Mouse (Mus musculus): ENCODE measurements around the gene Sult5a1. TPM values are rescaled to one million over a fixed set of nuclear protein-coding genes. Genes with fewer than 3 reads are reported as not detected.

Sult5a1 gene
- polyA plus RNA-seq, 1 experiment from 2014 or later: 0.05 TPM

DNA sequence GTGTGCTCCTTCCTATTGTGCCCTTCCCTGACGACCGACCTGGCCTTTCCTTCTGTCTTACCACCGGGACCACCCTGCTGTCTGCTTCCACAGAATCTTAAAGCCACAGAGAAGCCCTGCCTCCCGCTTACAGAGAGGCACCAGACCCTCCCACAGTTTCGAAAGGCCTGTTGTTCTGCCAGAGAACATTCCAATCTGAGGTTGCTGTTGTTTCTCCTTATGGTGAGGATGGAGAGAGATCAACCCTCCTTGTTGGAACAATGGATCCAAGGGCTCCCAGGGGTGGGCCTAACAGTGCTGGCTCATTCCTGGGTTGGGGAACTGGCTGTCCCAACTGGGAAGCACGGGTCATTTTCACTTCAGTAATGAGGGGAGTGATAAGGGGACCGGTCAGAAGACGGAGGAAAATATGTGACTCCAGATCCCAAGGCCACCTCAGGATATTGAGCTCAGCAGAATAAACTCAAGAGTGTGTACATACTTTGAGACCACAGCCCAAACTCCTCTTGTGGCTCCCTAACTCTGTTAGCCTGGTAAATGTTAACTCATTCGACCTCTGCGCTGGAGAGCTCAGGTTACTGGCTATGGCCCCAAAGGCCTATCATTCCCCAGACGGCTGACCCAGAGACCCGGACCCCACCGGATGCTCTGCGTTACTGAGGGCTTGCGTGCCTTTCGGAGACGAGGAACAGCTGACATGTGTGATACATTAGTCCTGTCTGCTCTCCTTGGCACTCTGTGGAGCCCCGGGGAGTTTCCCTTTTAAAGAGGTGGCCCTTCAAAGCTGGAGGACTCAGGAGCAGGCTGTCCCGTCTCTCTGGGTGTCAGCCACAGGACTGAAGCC, 27.7 kb upstream of the Sult5a1 start, which contains the start of gene Dpep1:
Dpep1 (plus strand) TSS at position 677 of the 844 bp plus-strand sequence.
- in situ Hi-C loops (cut with MboI; ENCODE audit: low pct_unique_long_range_greater_than_20kb): no loop called here
- ChIA-PET POLR2A (no interaction called here), CTCF (no interaction called here)
- H3K27me3 ChIP-seq: peaks cover 7% of the 10 kb centered on the region
- ATAC-seq (no peak), DNase-seq (ENCODE audit: low read depth, low spot score) (no peak)
- no peak for TF ChIP-seq CTCF (IDR thresholded peaks at IDR 0.05)

GRCm38 (mm10) chr8:123181391-123181790, 23.3 kb upstream of the Sult5a1 start:
- in situ Hi-C loops (cut with MboI; ENCODE audit: low pct_unique_long_range_greater_than_20kb): no loop called here
- H3K27me3 ChIP-seq: peaks cover 3% of the 10 kb centered on the region
- ATAC-seq (no peak), DNase-seq (ENCODE audit: low read depth, low spot score) (no peak)
- TF ChIP-seq CTCF (IDR thresholded peaks at IDR 0.05): no peak
- POLR2A ChIA-PET: interaction anchor here (1.0 to 1.1 kb wide), 2 partner anchors 8 to 58 kb away, joined by 3 read pairs; no protein-coding TSS in a partner anchor
- CTCF ChIA-PET: no interaction called here

- no peak for TF ChIP-seq CTCF (IDR thresholded peaks at IDR 0.05)
- ChIA-PET POLR2A (no interaction called here), CTCF (interaction anchor here (1.1 kb wide), 1 partner anchor 48 kb away, joined by 4 read pairs; no protein-coding TSS in a partner anchor)
- DNase-seq (ENCODE audit: low read depth, low spot score) (no peak), ATAC-seq (no peak)
- peaks cover 5% of the 10 kb centered on the region for H3K27me3 ChIP-seq
- in situ Hi-C loops (cut with MboI; ENCODE audit: low pct_unique_long_range_greater_than_20kb): loop anchor here (5.0 kb wide), 1 partner anchor 36 kb away; no protein-coding TSS in a partner anchor
Measured at GRCm38 (mm10) chr8:123156070-123156773, 1.9 kb downstream of the Sult5a1 start.

DNA sequence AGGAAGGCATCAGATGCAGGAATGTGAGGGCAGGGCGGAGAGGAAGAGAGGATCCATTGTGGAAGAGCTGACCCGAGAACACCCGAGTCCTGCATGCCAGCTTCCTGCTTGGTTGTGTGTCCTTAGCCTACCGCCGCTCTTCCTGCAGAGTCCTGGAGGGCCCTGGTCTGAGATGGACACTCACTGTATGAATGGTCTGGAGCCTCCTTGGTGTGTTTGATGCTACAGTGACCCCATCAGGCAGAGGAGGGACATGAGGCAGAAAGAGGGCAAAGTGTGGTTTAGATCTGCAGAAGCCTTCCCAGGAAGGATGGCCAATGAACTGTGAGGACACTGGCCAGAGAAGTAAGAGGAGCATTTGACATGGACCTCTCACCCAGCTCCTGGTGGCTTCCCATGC, 2.9 kb downstream of the Sult5a1 start:
- CTCF ChIA-PET: interaction anchor here (1.1 kb wide), 2 partner anchors 9 to 47 kb away, joined by 4 read pairs; no protein-coding TSS in a partner anchor
- POLR2A ChIA-PET: no interaction called here
- H3K27me3 ChIP-seq: peaks cover 5% of the 10 kb centered on the region
- in situ Hi-C loops (cut with MboI; ENCODE audit: low pct_unique_long_range_greater_than_20kb): loop anchor here (5.0 kb wide), 1 partner anchor 37 kb away; no protein-coding TSS in a partner anchor
- ATAC-seq (no peak), DNase-seq (ENCODE audit: low read depth, low spot score) (no peak)
- no peak for TF ChIP-seq CTCF (IDR thresholded peaks at IDR 0.05)

DNA sequence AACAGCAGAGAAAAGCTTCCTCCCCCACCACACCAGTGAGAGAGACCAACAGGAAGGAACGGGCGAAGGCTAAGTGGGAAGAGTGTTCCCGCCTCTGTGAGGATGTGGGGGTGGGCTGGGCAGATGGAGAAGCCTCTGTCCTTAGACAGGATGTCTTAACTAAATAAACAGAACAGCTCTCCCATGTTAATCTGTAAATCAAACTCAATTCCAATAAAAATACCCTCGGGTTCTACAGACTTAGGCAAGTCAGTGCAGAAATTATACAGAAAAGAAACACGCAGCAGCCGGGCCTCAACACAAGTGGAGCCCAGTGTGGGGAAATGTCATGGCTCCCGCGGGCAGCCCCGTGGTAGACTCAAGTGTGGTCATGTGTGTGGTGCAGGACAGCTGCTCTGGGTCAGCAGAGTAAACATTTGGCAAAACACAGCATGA, 7.4 kb downstream of the Sult5a1 start:
- POLR2A ChIA-PET: no interaction called here
- no peak for TF ChIP-seq CTCF (IDR thresholded peaks at IDR 0.05)
- in situ Hi-C loops (cut with MboI; ENCODE audit: low pct_unique_long_range_greater_than_20kb): loop anchor here (5.0 kb wide), 1 partner anchor 38 kb away; no protein-coding TSS in a partner anchor
- no peak for DNase-seq (ENCODE audit: low read depth, low spot score)
- no peak for ATAC-seq
- CTCF ChIA-PET: no interaction called here
- peaks cover 3% of the 10 kb centered on the region for H3K27me3 ChIP-seq

DNA sequence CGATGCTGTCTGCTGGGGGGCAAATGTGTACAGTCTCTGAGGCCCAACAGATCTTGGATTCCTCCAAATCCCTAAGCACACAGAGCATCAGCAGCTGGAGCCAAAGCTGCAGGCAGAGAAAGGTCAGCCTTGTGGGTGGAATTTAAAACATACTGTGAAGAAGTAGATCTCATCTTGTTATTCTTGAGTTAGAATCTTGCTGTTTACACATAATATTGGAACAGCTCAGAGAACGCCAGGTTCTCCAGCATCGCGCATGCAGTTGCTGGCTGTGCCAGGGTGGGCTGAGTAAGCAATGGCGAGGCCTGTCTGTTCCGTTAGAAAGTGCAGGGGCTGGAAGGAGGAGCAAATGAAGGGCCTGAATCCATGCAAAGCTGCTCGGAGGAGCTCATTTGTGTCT, 11.7 kb downstream of the Sult5a1 start:
- in situ Hi-C loops (cut with MboI; ENCODE audit: low pct_unique_long_range_greater_than_20kb): no loop called here
- ATAC-seq (no peak), DNase-seq (ENCODE audit: low read depth, low spot score) (no peak)
- peaks cover 3% of the 10 kb centered on the region for H3K27me3 ChIP-seq
- CTCF ChIA-PET: interaction anchor here (1.2 to 2.7 kb wide), 5 partner anchors 9 to 45 kb away, joined by 4 to 10 read pairs (median 6); no protein-coding TSS in a partner anchor
- TF ChIP-seq CTCF (IDR thresholded peaks at IDR 0.05): no peak
- POLR2A ChIA-PET: interaction anchor here (0.6 kb wide), 1 partner anchor 681 kb away, joined by 3 read pairs; no protein-coding TSS in a partner anchor

DNA sequence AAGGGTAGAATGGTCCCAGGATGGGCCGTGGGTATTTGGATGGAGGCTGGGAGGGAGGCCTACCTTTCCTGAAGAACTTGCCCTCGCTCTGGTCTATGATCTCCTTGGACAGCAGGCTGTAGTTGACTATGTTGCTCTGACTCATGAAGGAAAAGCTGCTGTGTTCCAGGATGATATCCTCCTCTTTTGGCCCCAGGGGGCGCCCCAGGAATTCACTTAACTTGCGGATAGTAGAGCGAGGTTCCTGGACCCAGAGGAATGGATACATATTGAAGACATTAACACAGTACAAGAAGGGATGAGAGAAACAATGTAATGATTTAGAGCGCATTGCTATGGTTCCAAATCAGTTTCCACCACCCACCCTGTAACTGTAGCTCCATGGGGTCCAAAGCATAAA, 12.8 kb downstream of the Sult5a1 start:
- in situ Hi-C loops (cut with MboI; ENCODE audit: low pct_unique_long_range_greater_than_20kb): no loop called here
- H3K27me3 ChIP-seq: peaks cover 3% of the 10 kb centered on the region
- no peak for ATAC-seq
- DNase-seq (ENCODE audit: low read depth, low spot score): no peak
- POLR2A ChIA-PET: no interaction called here
- no peak for TF ChIP-seq CTCF (IDR thresholded peaks at IDR 0.05)
- CTCF ChIA-PET: interaction anchor here (1.2 to 2.0 kb wide), 4 partner anchors 10 to 46 kb away, joined by 4 to 10 read pairs (median 6); no protein-coding TSS in a partner anchor

DNA sequence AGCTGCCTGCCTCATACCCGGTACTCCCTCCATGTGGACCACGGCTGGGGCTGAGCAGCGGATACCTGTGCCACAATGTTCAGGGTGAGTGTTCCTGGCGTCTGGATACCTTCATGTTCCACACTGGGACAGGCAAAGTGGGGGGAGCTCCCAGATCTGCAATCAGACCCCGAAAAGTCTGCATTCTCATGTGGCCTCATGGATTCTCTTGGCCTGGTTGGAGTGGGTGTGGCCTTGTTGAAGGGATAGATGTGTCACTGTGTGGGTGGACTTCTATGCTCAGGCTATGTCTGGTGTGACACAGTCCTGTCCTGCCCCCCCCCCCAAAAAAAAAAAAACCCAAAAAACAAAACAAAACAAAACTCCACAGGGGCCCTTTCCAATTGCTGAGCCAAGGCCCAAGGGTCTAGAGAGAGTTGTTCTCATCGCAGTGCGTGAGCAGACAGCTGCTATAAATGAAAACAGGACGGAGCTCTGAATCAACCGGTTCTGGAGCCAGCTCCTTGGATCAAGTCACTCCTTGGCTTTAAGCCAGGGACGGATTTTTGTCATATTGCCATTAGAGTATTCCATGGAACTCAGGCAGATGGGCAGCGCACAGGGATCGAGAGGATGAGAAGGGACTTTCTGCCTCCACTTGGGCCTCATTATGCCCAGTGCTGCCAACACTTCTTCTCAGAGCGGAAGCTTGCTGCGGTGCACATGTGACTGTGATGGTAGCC, 16.2 kb downstream of the Sult5a1 start:
- no peak for TF ChIP-seq CTCF (IDR thresholded peaks at IDR 0.05)
- DNase-seq (ENCODE audit: low read depth, low spot score) (peak; percentile 46), ATAC-seq (no peak)
- H3K27me3 ChIP-seq: no peaks in the 10 kb centered on the region
- POLR2A ChIA-PET: no interaction called here
- in situ Hi-C loops (cut with MboI; ENCODE audit: low pct_unique_long_range_greater_than_20kb): no loop called here
- CTCF ChIA-PET: interaction anchor here (1.0 kb wide), 1 partner anchor 16 kb away, joined by 3 read pairs; the partner anchor contains the start of gene Sult5a1

DNA sequence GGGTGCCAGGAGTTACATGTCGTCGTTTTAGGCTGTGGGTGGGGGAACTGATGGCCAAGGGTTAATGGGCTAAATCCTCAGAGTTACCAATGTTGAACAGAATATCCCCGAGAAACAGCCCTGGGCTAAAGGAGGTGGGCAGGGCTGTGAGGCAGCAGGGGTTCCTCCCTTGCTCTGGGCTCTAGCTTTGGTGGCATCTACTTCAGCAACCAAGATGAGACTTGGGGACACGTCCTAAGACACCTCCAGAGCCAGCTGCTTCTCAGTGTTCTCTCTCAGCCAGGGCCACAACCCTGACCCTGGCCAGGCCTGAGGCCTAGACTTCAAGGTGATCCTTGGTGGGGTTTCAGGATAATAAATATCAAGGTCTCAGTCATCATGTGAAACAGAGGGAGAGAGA, 19.4 kb downstream of the Sult5a1 start:
- ChIA-PET CTCF (no interaction called here), POLR2A (no interaction called here)
- DNase-seq (ENCODE audit: low read depth, low spot score): no peak
- no peaks in the 10 kb centered on the region for H3K27me3 ChIP-seq
- ATAC-seq: no peak
- in situ Hi-C loops (cut with MboI; ENCODE audit: low pct_unique_long_range_greater_than_20kb): no loop called here
- no peak for TF ChIP-seq CTCF (IDR thresholded peaks at IDR 0.05)

DNA sequence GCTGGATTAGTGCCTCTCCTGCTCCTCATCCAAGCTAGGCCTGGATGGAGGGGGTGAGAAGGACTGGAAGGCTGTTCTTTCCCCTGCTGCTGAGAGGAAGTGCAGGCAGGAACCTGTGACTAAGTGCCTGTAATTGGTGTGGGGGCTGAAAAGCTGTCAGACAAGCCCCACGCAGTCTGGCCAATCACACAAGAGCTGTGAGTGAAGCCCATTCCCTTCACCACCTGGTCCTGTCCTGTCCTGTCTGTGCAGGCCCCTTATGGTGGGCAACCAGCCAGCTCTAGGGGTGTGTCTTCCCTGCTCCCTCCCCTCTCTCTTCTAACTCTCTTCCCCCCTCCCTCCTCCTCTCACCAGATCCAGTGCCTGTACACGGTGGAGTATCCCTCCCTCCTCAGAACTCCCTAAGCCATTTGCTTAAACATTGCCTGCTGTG, 20.5 kb downstream of the Sult5a1 start:
- ChIA-PET CTCF (interaction anchor here (1.5 kb wide), 1 partner anchor 26 kb away, joined by 3 read pairs; no protein-coding TSS in a partner anchor), POLR2A (interaction anchor here (1.4 kb wide), 1 partner anchor 10 kb away, joined by 3 read pairs; no protein-coding TSS in a partner anchor)
- no peak for TF ChIP-seq CTCF (IDR thresholded peaks at IDR 0.05)
- DNase-seq (ENCODE audit: low read depth, low spot score) (no peak), ATAC-seq (no peak)
- H3K27me3 ChIP-seq: no peaks in the 10 kb centered on the region
- in situ Hi-C loops (cut with MboI; ENCODE audit: low pct_unique_long_range_greater_than_20kb): no loop called here

Measured in Patski (cell line).